Mouse (Mus musculus) megakaryocyte, adult 5-6 weeks (primary cell): Measurements from ENCODE around the gene Olfr373. TPM values are rescaled to one million over a fixed set of nuclear protein-coding genes. Genes with fewer than 3 reads are reported as not detected.

Experiments
- ATAC-seq: 2 replicates; pipeline ENCODE4 v1.8.0; 2016; ENCODE audit warnings: mild to moderate bottlenecking, inconsistent platforms; ENCODE audit not compliant: poor library complexity, severe bottlenecking
- total RNA-seq, 2 experiments: library from RNA; stranded (forward) in 1 of 2; stranded (reverse) in 1 of 2; fragments of 153-499, 151-499 nt in 1 of 2; fragments of 221-1000, 200-1000 nt in 1 of 2; gene quantifications; 2 replicates each; pipeline versions ENCODE4 v1.2.3 to v1.2.4; 2015 to 2017

Olfr373 gene
- total RNA-seq, 2 experiments from 2014 or later, result not detected

GRCm38 (mm10) chr8:72132891-72133290, 49.9 kb downstream of the Olfr373 start:
- ATAC-seq, result no peak

GRCm38 (mm10) chr8:72133507-72133906, 50.5 kb downstream of the Olfr373 start:
- no peak for ATAC-seq

GRCm38 (mm10) chr8:72134756-72135445, 51.9 kb downstream of the Olfr373 start, which contains the start of gene Tpm4:
TSS of gene Tpm4 (plus strand) at chr8:72134975.
- ATAC-seq, result peak; percentile 55

- peak; percentile 43 for ATAC-seq
Measured at GRCm38 (mm10) chr8:72135446-72136301, 52.7 kb downstream of the Olfr373 start.

- ATAC-seq, result peak; percentile 69
Measured at GRCm38 (mm10) chr8:72136302-72136978, 53.5 kb downstream of the Olfr373 start.

GRCm38 (mm10) chr8:72137431-72137830, 54.5 kb downstream of the Olfr373 start:
- ATAC-seq, result no peak

GRCm38 (mm10) chr8:72138456-72138855, 55.5 kb downstream of the Olfr373 start:
- no peak for ATAC-seq

GRCm38 (mm10) chr8:72143256-72143824, 60.4 kb downstream of the Olfr373 start:
- no peak for ATAC-seq

GRCm38 (mm10) chr8:72144345-72144975, 61.5 kb downstream of the Olfr373 start:
- peak; percentile 91 for ATAC-seq

- peak; percentile 46 for ATAC-seq
Measured at GRCm38 (mm10) chr8:72145511-72145910, 62.5 kb downstream of the Olfr373 start.

- no peak for ATAC-seq
Measured at GRCm38 (mm10) chr8:72146056-72146455, 63.1 kb downstream of the Olfr373 start.

- ATAC-seq, result no peak
Measured at GRCm38 (mm10) chr8:72146556-72146955, 63.6 kb downstream of the Olfr373 start.

GRCm38 (mm10) chr8:72147266-72147665, 64.3 kb downstream of the Olfr373 start:
- no peak for ATAC-seq

GRCm38 (mm10) chr8:72149056-72149455, 66.1 kb downstream of the Olfr373 start:
- no peak for ATAC-seq

- ATAC-seq, result peak; percentile 95
Measured at GRCm38 (mm10) chr8:72151418-72152078, 68.6 kb downstream of the Olfr373 start.

Other genes starting within 250 kb of the Olfr373 start
- 9.7 and 12.4 TPM in 2 replicates for gene Zfp709, start 201.2 kb upstream of the Olfr373 start, total RNA-seq (2015)
- gene Zfp709, start 201.2 kb upstream of the Olfr373 start, total RNA-seq (2017), result 11.7 and 17.1 TPM in 2 replicates
- 2.9 and 4.6 TPM in 2 replicates for gene Zfp882, start 174.6 kb upstream of the Olfr373 start, total RNA-seq (2015)
- 2.1 and 5.1 TPM in 2 replicates for gene Zfp882, start 174.6 kb upstream of the Olfr373 start, total RNA-seq (2017)
- gene Zfp617, start 174.5 kb upstream of the Olfr373 start, total RNA-seq (2015), result 17.7 and 22.3 TPM in 2 replicates
- gene Zfp617, start 174.5 kb upstream of the Olfr373 start, total RNA-seq (2017), result 14.8 and 16.0 TPM in 2 replicates
- 31.4 and 34.4 TPM in 2 replicates for gene Zfp961, start 132.1 kb upstream of the Olfr373 start, total RNA-seq (2015)
- 23.1 and 25.4 TPM in 2 replicates for gene Zfp961, start 132.1 kb upstream of the Olfr373 start, total RNA-seq (2017)
- 107 and 114 TPM in 2 replicates for gene Cyp4f18, start 73.6 kb upstream of the Olfr373 start, total RNA-seq (2015)
- 65.9 and 74.6 TPM in 2 replicates for gene Cyp4f18, start 73.6 kb upstream of the Olfr373 start, total RNA-seq (2017)
- not detected in 2 replicates for gene Olfr372, start 42.0 kb upstream of the Olfr373 start, total RNA-seq (2015)
- 0.18 and 0.37 TPM in 2 replicates for gene Olfr372, start 42.0 kb upstream of the Olfr373 start, total RNA-seq (2017)
- not detected in 2 replicates for gene Olfr374, start 23.9 kb downstream of the Olfr373 start, total RNA-seq (2015)
- not detected in 2 replicates for gene Olfr374, start 23.9 kb downstream of the Olfr373 start, total RNA-seq (2017)
- gene Tpm4, start 51.8 kb downstream of the Olfr373 start, total RNA-seq (2015), result 301 and 308 TPM in 2 replicates
- 515 and 545 TPM in 2 replicates for gene Tpm4, start 51.8 kb downstream of the Olfr373 start, total RNA-seq (2017)
- 63.8 and 66.5 TPM in 2 replicates for gene Rab8a, start 78.0 kb downstream of the Olfr373 start, total RNA-seq (2015)
- gene Rab8a, start 78.0 kb downstream of the Olfr373 start, total RNA-seq (2017), result 436 and 580 TPM in 2 replicates
- 8.3 and 12.3 TPM in 2 replicates for gene Hsh2d, start 106.5 kb downstream of the Olfr373 start, total RNA-seq (2015)
- 6.7 and 6.9 TPM in 2 replicates for gene Hsh2d, start 106.5 kb downstream of the Olfr373 start, total RNA-seq (2017)
- gene Cib3, start 129.7 kb downstream of the Olfr373 start, total RNA-seq (2015), result 0.21 TPM in 1 of 2 replicates, not detected in the other
- 0.16 and 0.55 TPM in 2 replicates for gene Cib3, start 129.7 kb downstream of the Olfr373 start, total RNA-seq (2017)
- not detected in 2 replicates for gene Gm11034, start 130.5 kb downstream of the Olfr373 start, total RNA-seq (2015)
- not detected in 2 replicates for gene Gm11034, start 130.5 kb downstream of the Olfr373 start, total RNA-seq (2017)
- 68.0 and 69.3 TPM in 2 replicates for gene Fam32a, start 136.6 kb downstream of the Olfr373 start, total RNA-seq (2015)
- 57.1 and 62.0 TPM in 2 replicates for gene Fam32a, start 136.6 kb downstream of the Olfr373 start, total RNA-seq (2017)
- 91.5 and 106 TPM in 2 replicates for gene Ap1m1, start 156.8 kb downstream of the Olfr373 start, total RNA-seq (2015)
- gene Ap1m1, start 156.8 kb downstream of the Olfr373 start, total RNA-seq (2017), result 53.1 and 76.1 TPM in 2 replicates
- 40.0 and 43.6 TPM in 2 replicates for gene Gm10282, start 222.1 kb downstream of the Olfr373 start, total RNA-seq (2015)
- 40.6 and 43.1 TPM in 2 replicates for gene Gm10282, start 222.1 kb downstream of the Olfr373 start, total RNA-seq (2017)
- 70.6 and 72.1 TPM in 2 replicates for gene Klf2, start 235.9 kb downstream of the Olfr373 start, total RNA-seq (2015)
- 18.9 and 25.5 TPM in 2 replicates for gene Klf2, start 235.9 kb downstream of the Olfr373 start, total RNA-seq (2017)